19 mouse cellular contexts compared by ENCODE assay signal in genomic region chr2:160725877-160726864, GRCm38 (mm10). TPM values are rescaled to one million over a fixed set of nuclear protein-coding genes. Genes with fewer than 3 reads are reported as not detected.
DNase-seq lines count a peak whose midpoint lies in the region; ATAC-seq and TF ChIP-seq lines count a peak whose summit lies in the region.
"Had no signal": no experiment of that assay in that cellular context is flagged by ENCODE, and none has a peak within 500 bp of the region (broad histone marks: within the 10 kb centered on the region; RNA-seq: fewer than 3 reads in every experiment).

No protein-coding gene starts in this region.

- peak overlapping the region; percentile 23; the same call in 1 of the 2 replicates for H3K27ac ChIP-seq in hindbrain, embryonic 10.5 days
- H3K27ac ChIP-seq in hindbrain, embryonic 13.5 days = no peak overlapping the region
- no peak overlapping the region for H3K27ac ChIP-seq in lung, embryonic 14.5 days (ENCODE audit: low read depth)
- H3K27ac ChIP-seq in CH12.LX (ENCODE audit: insufficient read depth, low read depth) = no peak overlapping the region
- H3K27ac ChIP-seq: embryonic facial prominence, embryonic 15.5 days; forebrain, embryonic 10.5 days; heart, embryonic 15.5 days; limb, embryonic 15.5 days had no signal

- no peak overlapping the region for H3K4me2 ChIP-seq in hindbrain, embryonic 13.5 days
- no peak overlapping the region for H3K4me2 ChIP-seq in lung, embryonic 14.5 days
- H3K4me2 ChIP-seq in CH12.LX (ENCODE audit: insufficient read depth, low read depth, poor library complexity, severe bottlenecking) = no peak overlapping the region
- H3K4me2 ChIP-seq: embryonic facial prominence, embryonic 15.5 days; heart, embryonic 15.5 days; limb, embryonic 15.5 days; midbrain, embryonic 11.5 days had no signal

- H3K9me3 ChIP-seq in hindbrain, embryonic 10.5 days = no peaks in the 10 kb centered on the region
- H3K9me3 ChIP-seq in hindbrain, embryonic 13.5 days = no peaks in the 10 kb centered on the region
- no peaks in the 10 kb centered on the region for H3K9me3 ChIP-seq in lung, embryonic 14.5 days (ENCODE audit: low read depth, low read length)
- H3K9me3 ChIP-seq in CH12.LX (replicated peaks; ENCODE audit: low read length) = no peaks in the 10 kb centered on the region
- H3K9me3 ChIP-seq: embryonic facial prominence, embryonic 15.5 days; forebrain, embryonic 10.5 days; heart, embryonic 15.5 days; limb, embryonic 15.5 days had no signal

- no peak for TF ChIP-seq EP300 in CH12.LX (IDR thresholded peaks at IDR 0.05; ENCODE audit: low read length)

- no peak overlapping the region for H3K4me3 ChIP-seq in hindbrain, embryonic 10.5 days
- no peak overlapping the region for H3K4me3 ChIP-seq in hindbrain, embryonic 13.5 days
- H3K4me3 ChIP-seq in lung, embryonic 14.5 days (ENCODE audit: low read depth, low read length) = no peak overlapping the region
- H3K4me3 ChIP-seq in CH12.LX (replicated peaks in 1 of 3; ENCODE audit: low read depth in 2 of 3, low read length in 2 of 3, poor library complexity in 1 of 3) = no peak overlapping the region
- H3K4me3 ChIP-seq: embryonic facial prominence, embryonic 15.5 days; forebrain, embryonic 10.5 days; heart, embryonic 15.5 days; limb, embryonic 15.5 days had no signal

- WGBS in hindbrain, embryonic 10.5 days = 82% methylated on average over 6 of the region's 6 CpGs
- WGBS in hindbrain, embryonic 13.5 days = 80% methylated on average over 6 of the region's 6 CpGs
- 66% methylated on average over 6 of the region's 6 CpGs for WGBS in lung, embryonic 14.5 days

- no peak for ATAC-seq in hindbrain, embryonic 13.5 days (ENCODE audit: low FRiP score)
- ATAC-seq in lung, embryonic 14.5 days (ENCODE audit: insufficient read depth) = no peak
- ATAC-seq: CD4-positive, CD25-positive, alpha-beta regulatory T cell, adult 4 months had no signal

- no peak for DNase-seq in hindbrain, embryonic 10.5 days (ENCODE audit: low spot score)
- DNase-seq in lung, embryonic 14.5 days = no peak
- no peak for DNase-seq in lung, postnatal 36 days
- DNase-seq in 3T3-L1 (ENCODE audit: low read depth, low spot score) (peak; percentile 18), CH12.LX (ENCODE audit: extremely low read depth) (no peak)
- no peak for DNase-seq in cerebellum, adult 9-10 months
- DNase-seq: adrenal gland, adult 2 months; cerebellum, postnatal 14 days; embryo, embryonic 11 days; kidney, adult 18-20 months; kidney, postnatal 25 days; retina, postnatal 1 day had no signal

- no peak overlapping the region for H3K9ac ChIP-seq in hindbrain, embryonic 13.5 days
- no peak overlapping the region for H3K9ac ChIP-seq in lung, embryonic 14.5 days
- H3K9ac ChIP-seq in CH12.LX (ENCODE audit: insufficient read depth, low read depth) = no peak overlapping the region
- H3K9ac ChIP-seq: embryonic facial prominence, embryonic 15.5 days; heart, embryonic 15.5 days; limb, embryonic 15.5 days had no signal

- H3K79me2 ChIP-seq in CH12.LX (replicated peaks; ENCODE audit: control insufficient read depth, extremely low read depth, insufficient read depth, poor library complexity, severe bottlenecking) = no peaks in the 10 kb centered on the region

- H3K36me3 ChIP-seq in hindbrain, embryonic 10.5 days = peaks cover 51% of the 10 kb centered on the region
- peaks cover 39% of the 10 kb centered on the region for H3K36me3 ChIP-seq in hindbrain, embryonic 13.5 days
- peaks cover 33% of the 10 kb centered on the region for H3K36me3 ChIP-seq in lung, embryonic 14.5 days (ENCODE audit: insufficient read depth)
- H3K36me3 ChIP-seq in CH12.LX (replicated peaks in 1 of 2; ENCODE audit: control insufficient read depth in 1 of 2, insufficient read depth in 1 of 2, low read length in 1 of 2) = peaks cover 27 to 42% of the 10 kb centered on the region in 2 experiments

- TF ChIP-seq CTCF in lung, embryonic 14.5 days (IDR thresholded peaks at IDR 0.05; ENCODE audit: low read depth) = 0 out of 2 replicates have a peak, but pooled peaks have one; percentile 6
- peak in 1 of 2 experiments; percentile 49; a peak in 2 of 4 replicates for TF ChIP-seq CTCF in CH12.LX (conservative IDR thresholded peaks at IDR 0.05 in 1 of 2, IDR thresholded peaks at IDR 0.05 in 1 of 2; ENCODE audit: low read depth in 2 of 2, low read length in 2 of 2)

- TF ChIP-seq POLR2A in CH12.LX (IDR thresholded peaks at IDR 0.05; ENCODE audit: low read depth, low read length) = no peak

- TF ChIP-seq RAD21 in CH12.LX (IDR thresholded peaks at IDR 0.05; ENCODE audit: low read depth, low read length) = no peak

- H3K4me1 ChIP-seq in hindbrain, embryonic 10.5 days (replicated peaks) = peaks cover 14% of the 10 kb centered on the region
- H3K4me1 ChIP-seq in hindbrain, embryonic 13.5 days (replicated peaks) = peaks cover 14% of the 10 kb centered on the region
- 0 out of 2 replicates have a peak, but pooled peaks cover 5% of the 10 kb centered on the region for H3K4me1 ChIP-seq in lung, embryonic 14.5 days (ENCODE audit: insufficient read depth)
- peaks cover 3 to 26% of the 10 kb centered on the region in 2 experiments; a peak in 3 of 4 replicates for H3K4me1 ChIP-seq in CH12.LX (ENCODE audit: control insufficient read depth in 1 of 2, insufficient read depth in 2 of 2)

- in situ Hi-C loops in CH12.LX (cut with MboI; ENCODE audit: low pct_ligation_motif_present, low pct_unique_long_range_greater_than_20kb, low sequenced_read_pairs) = no loop called here

- dilution Hi-C loops in CH12.LX (cut with MboI; ENCODE audit: extremely low pct_ligation_motif_present, extremely low pct_unique_long_range_greater_than_20kb, low sequenced_read_pairs) = no loop called here

- H3K27me3 ChIP-seq in hindbrain, embryonic 10.5 days (ENCODE audit: insufficient read depth, poor library complexity, severe bottlenecking) = peaks cover 4% of the 10 kb centered on the region; the same call in 1 of the 2 replicates
- H3K27me3 ChIP-seq in hindbrain, embryonic 13.5 days = no peaks in the 10 kb centered on the region
- H3K27me3 ChIP-seq in lung, embryonic 14.5 days (ENCODE audit: insufficient read depth, low read length) = no peaks in the 10 kb centered on the region
- H3K27me3 ChIP-seq in CH12.LX (replicated peaks) = peaks cover 2% of the 10 kb centered on the region
- H3K27me3 ChIP-seq: embryonic facial prominence, embryonic 15.5 days; limb, embryonic 15.5 days had no signal

TF ChIP-seq in CH12.LX, 34 proteins besides CTCF, POLR2A, EP300 and RAD21:
- peak; percentile 29; the same call in 1 of the 2 replicates for TF ChIP-seq POLR2AphosphoS2 (IDR thresholded peaks at IDR 0.05; ENCODE audit: low read depth, low read length)
- TF ChIP-seq GABPA (IDR thresholded peaks at IDR 0.05; ENCODE audit: insufficient replicate concordance, low read depth, low read length) = no peak

RNA-seq across cellular contexts. Expression of gene Plcg1, which starts 4.9 kb away (rescaled TPM):
- polyA plus RNA-seq in hindbrain, embryonic 10.5 days (2016; fragmentation: Nextera tagmentation; extraction: Ambion mirVana) = 65.1 and 78.0 TPM in 2 replicates
- polyA plus RNA-seq in hindbrain, embryonic 13.5 days (2015; fragmentation: Nextera tagmentation; extraction: Ambion mirVana) = 67.9 and 68.8 TPM in 2 replicates
- 61.3 and 68.8 TPM in 2 replicates for polyA plus RNA-seq in lung, embryonic 14.5 days (2014; fragmentation: Nextera tagmentation; extraction: Ambion mirVana)
- total RNA-seq in CH12.LX (2012; rRNA removed) (16.9 and 28.1 TPM in 2 replicates), CH12.LX (2014; rRNA removed) (15.5 and 16.1 TPM in 2 replicates)
- 16.6 and 17.6 TPM in 2 replicates for polyA plus RNA-seq in CH12.LX (2012; ENCODE audit: insufficient read length, low read depth)
